Mouse (Mus musculus) midbrain, embryonic 10.5 days (tissue): ENCODE measurements around the gene Atp6v0a1. TPM values are rescaled to one million over a fixed set of nuclear protein-coding genes. Genes with fewer than 3 reads are reported as not detected.
A peak's percentile ranks its signal among the peaks of the same experiment; 100 is the strongest.

Experiments
- DNase-seq: peaks from one replicate; pipeline ENCODE4 v3.0.0-alpha.2; 2017; ENCODE audit warnings: low spot score
- H3K27ac ChIP-seq: fragments of 300-500 bp; sonication (generic); replicated peaks from 2 replicates; pipeline ENCODE4 v1.5.1; 2016; ENCODE audit warnings: mild to moderate bottlenecking
- H3K27me3 ChIP-seq: fragments of 300-500 bp; sonication (generic); 2 replicates; pipeline ENCODE4 v1.6.1; 2016; ENCODE audit warnings: low read depth, mild to moderate bottlenecking; ENCODE audit not compliant: poor library complexity, severe bottlenecking
- H3K36me3 ChIP-seq: fragments of 300-500 bp; sonication (generic); 2 replicates; pipeline ENCODE4 v1.6.1; 2016; ENCODE audit warnings: mild to moderate bottlenecking, moderate library complexity
- H3K4me1 ChIP-seq: fragments of 300-500 bp; sonication (generic); 2 replicates; pipeline ENCODE4 v1.6.1; 2016
- H3K4me3 ChIP-seq: fragments of 300-500 bp; sonication (generic); 2 replicates; pipeline ENCODE4 v1.5.1; 2016; ENCODE audit warnings: mild to moderate bottlenecking, moderate library complexity
- H3K9me3 ChIP-seq: fragments of 300-500 bp; sonication (generic); replicated peaks from 2 replicates; pipeline ENCODE4 v1.6.1; 2016; ENCODE audit warnings: mild to moderate bottlenecking
- WGBS: fragments of 180-500 bp; shearing (Covaris S2); methylation state at CpG from one replicate; pipeline ENCODE4 v1.1.7; 2016; 5-methylcytosine and 5-hydroxymethylcytosine counted together
- polyA plus RNA-seq: library from polyadenylated mRNA; unstranded; fragments of >200 nt; fragmentation: Nextera tagmentation; extraction: Ambion mirVana; gene quantifications from 2 replicates; pipeline ENCODE4 v1.2.1, GENCODE M21; 2016

Atp6v0a1 gene
- polyA plus RNA-seq, 1 experiment from 2014 or later: 33.9 TPM

DNA sequence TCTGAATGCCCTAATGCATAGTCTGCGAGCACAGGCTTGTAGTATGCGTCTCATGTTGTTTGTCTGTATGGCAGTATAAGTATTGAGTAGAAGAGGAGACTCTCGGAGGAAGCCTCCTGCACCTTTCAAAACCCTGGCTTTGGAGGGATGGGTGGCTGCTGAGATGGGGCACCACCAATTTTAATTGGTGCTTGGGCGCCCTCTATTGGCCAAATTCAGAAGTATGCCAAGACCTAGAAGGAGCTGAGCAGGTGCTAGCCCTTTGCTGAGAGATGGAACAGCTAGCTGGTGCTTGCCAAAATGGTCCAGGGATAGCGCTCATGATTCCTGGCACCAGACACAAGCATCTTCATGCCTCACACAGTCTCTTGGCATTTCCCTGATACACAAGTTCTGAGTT is 48.6 kb downstream of the Atp6v0a1 start:
- WGBS: 36% methylated on average over 5 of the region's 5 CpGs
- Histone ChIP-seq H3K27me3 (no peaks in the 10 kb centered on the region), H3K9me3 (no peaks in the 10 kb centered on the region), H3K4me3 (no peak overlapping the region), H3K36me3 (peaks cover 92% of the 10 kb centered on the region), H3K4me1 (peaks cover 17% of the 10 kb centered on the region), H3K27ac (no peak overlapping the region)
- peak; percentile 72 for DNase-seq

DNA sequence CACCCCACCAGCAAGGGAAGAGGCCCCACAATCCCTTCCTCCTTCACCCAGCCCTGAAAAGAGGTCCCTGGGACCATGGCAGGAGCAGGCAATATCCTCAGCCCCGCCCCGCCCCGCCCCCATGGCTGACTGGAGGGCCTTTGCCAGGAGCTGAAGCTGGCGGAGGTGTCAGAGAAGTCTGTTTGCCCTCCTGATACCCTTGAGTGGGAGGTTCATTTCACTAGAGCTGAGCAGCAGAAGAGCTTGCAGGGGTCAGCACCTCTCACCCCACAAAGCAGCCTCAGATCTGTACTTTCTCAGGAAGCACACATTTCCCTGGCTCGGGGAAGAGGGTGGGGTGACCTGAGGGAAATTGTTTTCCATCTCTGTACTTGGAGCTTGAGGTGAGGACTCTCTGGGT is 49.5 kb downstream of the Atp6v0a1 start:
- no peak overlapping the region for H3K27ac ChIP-seq
- 74% methylated on average over 5 of the region's 5 CpGs for WGBS
- H3K36me3 ChIP-seq: peaks cover 92% of the 10 kb centered on the region
- H3K27me3 ChIP-seq: no peaks in the 10 kb centered on the region
- H3K4me1 ChIP-seq: peaks cover 26% of the 10 kb centered on the region
- H3K9me3 ChIP-seq: no peaks in the 10 kb centered on the region
- no peak for DNase-seq
- no peak overlapping the region for H3K4me3 ChIP-seq

DNA sequence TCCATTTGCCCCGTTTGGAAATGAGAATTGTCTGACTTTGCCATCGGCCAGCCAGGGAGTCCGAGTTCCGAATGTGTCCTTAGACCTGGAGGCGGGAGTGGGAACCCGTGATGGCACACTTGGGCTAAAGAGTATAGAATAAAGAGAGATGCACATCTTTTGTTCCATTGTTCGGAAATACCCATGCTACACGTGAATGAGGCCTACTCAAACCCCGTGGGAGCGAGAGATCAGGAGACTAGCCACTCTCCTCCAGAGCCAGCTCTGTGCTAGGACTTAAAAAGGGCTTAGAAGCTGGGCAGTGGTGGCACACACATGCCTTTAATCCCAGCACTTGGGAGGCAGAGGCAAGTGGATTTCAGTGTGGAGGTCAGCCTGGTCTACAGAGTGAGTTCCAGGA is 50.2 kb downstream of the Atp6v0a1 start:
- H3K9me3 ChIP-seq: no peaks in the 10 kb centered on the region
- no peaks in the 10 kb centered on the region for H3K27me3 ChIP-seq
- 81% methylated on average over 10 of the region's 10 CpGs for WGBS
- peaks cover 29% of the 10 kb centered on the region for H3K4me1 ChIP-seq
- H3K36me3 ChIP-seq: peaks cover 90% of the 10 kb centered on the region
- DNase-seq: no peak
- no peak overlapping the region; the same call in 1 of the 2 replicates for H3K27ac ChIP-seq
- H3K4me3 ChIP-seq: no peak overlapping the region

DNA sequence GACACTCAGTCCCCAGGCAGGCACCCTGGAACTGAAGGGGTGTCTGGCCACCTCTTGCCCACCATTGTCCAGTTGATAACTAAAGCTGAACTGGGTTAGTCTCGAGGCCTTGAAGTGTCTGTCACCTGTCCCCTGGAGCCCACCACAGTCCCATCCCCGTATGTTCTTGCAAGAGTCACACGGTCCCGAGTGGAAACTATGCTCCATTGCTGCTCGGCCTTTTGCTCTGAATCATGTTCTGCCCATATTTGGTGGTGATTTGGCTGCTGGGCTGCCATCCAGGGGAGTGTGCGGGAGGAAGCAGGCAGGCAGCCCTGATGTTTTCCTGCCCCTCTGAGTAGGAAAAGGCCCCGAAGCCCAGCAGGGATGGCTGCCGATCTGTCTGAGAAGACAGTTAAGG is 50.9 kb downstream of the Atp6v0a1 start:
- peaks cover 29% of the 10 kb centered on the region for H3K4me1 ChIP-seq
- H3K27me3 ChIP-seq: no peaks in the 10 kb centered on the region
- H3K9me3 ChIP-seq: no peaks in the 10 kb centered on the region
- 0 out of 2 replicates have a peak overlapping the region, but pooled peaks have one; percentile 20 for H3K27ac ChIP-seq
- peaks cover 83% of the 10 kb centered on the region for H3K36me3 ChIP-seq
- no peak for DNase-seq
- no peak overlapping the region for H3K4me3 ChIP-seq
- WGBS: 74% methylated on average over 8 of the region's 8 CpGs

DNA sequence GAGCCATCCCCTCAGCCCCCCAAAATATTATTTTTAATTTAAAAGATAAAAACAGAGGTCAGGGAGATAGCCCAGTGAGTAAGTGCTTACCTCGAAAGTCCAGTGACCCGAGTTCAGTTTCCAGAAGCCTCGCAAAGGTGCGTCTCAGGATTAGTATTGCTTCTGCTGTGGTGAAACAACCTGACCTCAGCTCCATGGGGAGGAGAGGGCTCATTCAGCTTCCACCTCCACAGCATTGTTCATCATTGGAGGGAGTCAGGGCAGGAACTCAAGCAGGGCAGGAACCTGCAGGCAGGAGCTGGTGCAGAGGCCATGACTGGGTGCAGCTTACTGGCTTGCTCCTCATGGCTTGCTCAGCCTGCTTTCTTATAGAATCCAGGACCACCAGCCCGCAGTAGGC is 51.8 kb downstream of the Atp6v0a1 start:
- peaks cover 74% of the 10 kb centered on the region for H3K36me3 ChIP-seq
- no peaks in the 10 kb centered on the region for H3K27me3 ChIP-seq
- WGBS: 96% methylated on average over 5 of the region's 5 CpGs
- no peak for DNase-seq
- no peaks in the 10 kb centered on the region for H3K9me3 ChIP-seq
- peaks cover 30% of the 10 kb centered on the region for H3K4me1 ChIP-seq
- H3K4me3 ChIP-seq: no peak overlapping the region
- no peak overlapping the region for H3K27ac ChIP-seq

DNA sequence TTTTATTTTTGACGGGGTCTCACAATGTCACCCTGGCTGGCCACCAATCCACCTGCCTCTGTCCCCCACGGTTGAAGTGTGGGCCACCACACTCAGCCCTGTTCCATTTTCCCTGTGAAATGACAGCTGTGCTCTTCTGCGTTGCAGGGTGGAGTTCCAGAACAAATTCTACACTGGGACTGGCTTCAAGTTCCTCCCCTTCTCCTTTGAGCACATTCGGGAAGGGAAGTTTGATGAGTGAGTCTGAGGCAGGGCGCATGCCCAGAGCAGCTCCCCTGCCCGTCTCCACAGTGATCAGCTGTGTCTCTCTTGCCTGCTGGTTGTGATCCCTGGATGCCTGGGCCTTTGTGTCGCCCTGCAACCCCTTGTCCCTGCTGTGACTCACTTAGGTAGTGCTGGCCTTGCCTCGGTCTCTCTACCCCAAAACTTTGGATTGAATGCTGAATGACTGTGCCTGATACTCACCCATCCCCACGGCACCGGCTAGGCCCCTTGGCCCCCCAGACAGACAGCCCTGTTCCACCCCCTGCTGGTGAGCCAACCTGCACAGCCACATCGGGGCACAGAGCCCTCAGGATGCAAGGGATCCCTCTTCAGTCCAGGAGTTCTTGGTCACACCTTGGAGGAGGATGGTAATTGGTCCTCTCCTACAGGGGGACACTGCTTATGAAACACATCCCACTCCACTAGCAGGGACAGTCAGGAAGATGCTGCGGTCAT is 53.1 kb downstream of the Atp6v0a1 start:
- Histone ChIP-seq H3K4me1 (peaks cover 41% of the 10 kb centered on the region), H3K9me3 (no peaks in the 10 kb centered on the region), H3K27ac (no peak overlapping the region), H3K4me3 (no peak overlapping the region), H3K27me3 (no peaks in the 10 kb centered on the region), H3K36me3 (peaks cover 61% of the 10 kb centered on the region)
- DNase-seq: no peak
- 75% methylated on average over 12 of the region's 12 CpGs for WGBS

DNA sequence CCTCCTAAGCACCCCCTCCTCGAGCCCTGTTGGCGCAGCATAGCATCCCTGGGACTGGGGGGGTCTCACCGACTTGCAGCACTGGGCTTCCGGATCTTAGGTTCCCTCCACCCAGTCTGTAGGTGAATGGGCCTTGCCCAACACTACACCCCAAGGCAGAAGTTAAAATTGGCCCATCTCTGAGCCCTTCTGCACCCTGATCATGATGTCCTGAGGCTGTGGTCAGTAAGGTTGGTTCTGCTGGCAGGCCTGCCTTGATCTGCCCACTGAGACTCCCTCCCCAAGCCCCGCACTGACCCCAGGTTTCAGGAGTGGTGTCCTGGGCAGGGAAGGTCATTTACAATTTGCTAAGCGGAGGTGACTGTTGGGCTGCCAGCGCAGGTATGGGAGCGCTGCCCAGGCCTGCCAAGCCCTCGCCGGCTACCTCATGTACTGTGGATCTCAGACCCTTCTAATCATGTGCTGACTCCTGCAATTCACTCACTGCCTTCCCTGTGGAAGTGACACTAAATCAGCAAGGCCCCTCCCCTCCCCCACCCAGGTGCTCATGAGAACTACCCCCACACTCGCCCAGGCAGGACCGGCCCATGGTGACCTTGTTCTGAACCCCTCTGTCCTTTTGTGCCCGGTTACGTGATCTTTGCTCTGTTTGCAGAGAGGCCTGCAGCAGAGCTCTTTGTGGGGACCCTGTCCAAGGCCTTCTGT is 53.9 kb downstream of the Atp6v0a1 start:
- no peak overlapping the region for H3K4me3 ChIP-seq
- peaks cover 8% of the 10 kb centered on the region; the same call in 1 of the 2 replicates for H3K27me3 ChIP-seq
- DNase-seq: no peak
- peaks cover 41% of the 10 kb centered on the region for H3K4me1 ChIP-seq
- WGBS: 86% methylated on average over 14 of the region's 14 CpGs
- peak overlapping the region; percentile 49 for H3K27ac ChIP-seq
- peaks cover 59% of the 10 kb centered on the region for H3K36me3 ChIP-seq
- H3K9me3 ChIP-seq: no peaks in the 10 kb centered on the region

DNA sequence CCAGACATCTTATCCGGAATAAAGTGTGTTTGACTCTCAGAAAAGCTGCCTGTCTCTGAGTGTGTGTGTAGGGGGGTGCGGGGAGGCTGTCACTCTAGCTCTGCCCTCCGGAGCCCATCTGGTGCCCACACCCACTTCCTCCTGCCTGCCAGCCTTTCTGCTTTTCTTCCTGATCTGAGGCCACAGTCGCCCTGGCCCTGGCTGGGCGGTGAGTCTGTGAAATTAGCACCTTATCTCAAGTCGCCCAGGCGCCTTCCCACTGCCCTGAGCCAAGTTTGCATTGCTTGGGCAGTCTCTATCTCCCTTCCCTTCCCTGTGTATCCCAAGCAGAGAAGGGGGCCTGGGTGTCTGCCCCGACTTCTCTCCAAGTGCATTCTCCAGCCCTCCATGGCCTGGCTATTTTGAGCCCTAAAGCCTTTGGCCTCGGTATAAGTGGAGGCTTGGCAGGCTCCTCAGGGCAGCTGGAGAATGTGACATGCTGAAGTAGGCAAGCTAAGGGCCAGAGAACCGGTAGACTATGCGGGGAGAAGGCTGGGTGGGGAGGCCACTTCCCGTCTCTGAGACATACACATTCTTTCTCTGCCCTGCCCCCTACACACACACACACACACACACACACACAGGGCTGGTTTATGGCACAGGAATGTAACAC is 54.5 kb downstream of the Atp6v0a1 start:
- no peaks in the 10 kb centered on the region for H3K9me3 ChIP-seq
- no peak for DNase-seq
- no peak overlapping the region for H3K4me3 ChIP-seq
- WGBS: 72% methylated on average over 12 of the region's 12 CpGs
- H3K4me1 ChIP-seq: peaks cover 36% of the 10 kb centered on the region
- H3K27me3 ChIP-seq: peaks cover 15% of the 10 kb centered on the region
- peak overlapping the region; percentile 49 for H3K27ac ChIP-seq
- peaks cover 52% of the 10 kb centered on the region for H3K36me3 ChIP-seq

DNA sequence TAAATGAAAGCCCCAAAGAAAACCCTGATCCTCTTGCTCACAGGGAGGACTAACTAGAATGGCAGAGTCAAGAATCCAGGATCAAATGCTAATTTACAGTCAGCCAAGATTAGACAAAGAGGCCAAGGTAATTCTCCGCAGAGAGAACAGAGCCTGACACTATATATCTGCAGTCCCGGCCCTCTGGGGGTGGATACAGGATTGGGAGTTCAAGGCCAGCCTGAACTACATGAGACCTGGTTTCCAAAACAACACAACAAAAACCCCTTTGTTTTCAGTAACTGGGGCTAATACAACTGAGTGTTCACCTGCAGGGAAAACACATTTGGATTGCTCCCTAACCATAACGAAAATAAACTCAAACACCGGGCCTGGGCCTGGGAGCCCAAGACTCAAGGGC is 55.2 kb downstream of the Atp6v0a1 start:
- H3K4me3 ChIP-seq: no peak overlapping the region
- no peak overlapping the region for H3K27ac ChIP-seq
- WGBS: 87% methylated on average over 4 of the region's 4 CpGs

DNA sequence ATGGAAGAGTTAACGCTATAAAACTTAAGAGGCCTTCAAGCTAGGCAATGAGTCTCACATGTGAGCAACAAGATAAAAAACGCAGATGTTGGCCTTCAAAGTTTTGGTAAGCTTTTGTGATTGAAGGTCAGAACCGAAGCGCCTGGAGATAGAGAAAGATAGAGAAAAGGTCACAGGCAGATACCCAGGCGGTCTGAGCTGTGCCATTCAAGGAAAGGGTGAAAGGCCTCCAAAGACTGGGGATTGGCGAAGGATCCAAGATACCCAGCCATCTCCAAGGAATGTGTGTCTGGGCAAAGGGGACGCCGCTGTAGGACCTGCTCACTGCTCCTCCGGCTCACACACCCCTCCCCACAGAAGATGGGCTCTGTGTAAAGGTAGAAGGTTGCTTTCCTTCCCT is 55.8 kb downstream of the Atp6v0a1 start:
- 93% methylated on average over 9 of the region's 9 CpGs for WGBS
- Histone ChIP-seq H3K4me3 (no peak overlapping the region), H3K9me3 (no peaks in the 10 kb centered on the region), H3K36me3 (peaks cover 40% of the 10 kb centered on the region), H3K27me3 (peaks cover 21% of the 10 kb centered on the region), H3K4me1 (peaks cover 31% of the 10 kb centered on the region), H3K27ac (no peak overlapping the region)
- DNase-seq: no peak

More for the DNA sequence above, 55.2 kb downstream of the Atp6v0a1 start:
- H3K27me3 ChIP-seq: peaks cover 21% of the 10 kb centered on the region
- H3K4me1 ChIP-seq: peaks cover 34% of the 10 kb centered on the region
- peaks cover 46% of the 10 kb centered on the region for H3K36me3 ChIP-seq
- DNase-seq: no peak
- no peaks in the 10 kb centered on the region for H3K9me3 ChIP-seq

DNA sequence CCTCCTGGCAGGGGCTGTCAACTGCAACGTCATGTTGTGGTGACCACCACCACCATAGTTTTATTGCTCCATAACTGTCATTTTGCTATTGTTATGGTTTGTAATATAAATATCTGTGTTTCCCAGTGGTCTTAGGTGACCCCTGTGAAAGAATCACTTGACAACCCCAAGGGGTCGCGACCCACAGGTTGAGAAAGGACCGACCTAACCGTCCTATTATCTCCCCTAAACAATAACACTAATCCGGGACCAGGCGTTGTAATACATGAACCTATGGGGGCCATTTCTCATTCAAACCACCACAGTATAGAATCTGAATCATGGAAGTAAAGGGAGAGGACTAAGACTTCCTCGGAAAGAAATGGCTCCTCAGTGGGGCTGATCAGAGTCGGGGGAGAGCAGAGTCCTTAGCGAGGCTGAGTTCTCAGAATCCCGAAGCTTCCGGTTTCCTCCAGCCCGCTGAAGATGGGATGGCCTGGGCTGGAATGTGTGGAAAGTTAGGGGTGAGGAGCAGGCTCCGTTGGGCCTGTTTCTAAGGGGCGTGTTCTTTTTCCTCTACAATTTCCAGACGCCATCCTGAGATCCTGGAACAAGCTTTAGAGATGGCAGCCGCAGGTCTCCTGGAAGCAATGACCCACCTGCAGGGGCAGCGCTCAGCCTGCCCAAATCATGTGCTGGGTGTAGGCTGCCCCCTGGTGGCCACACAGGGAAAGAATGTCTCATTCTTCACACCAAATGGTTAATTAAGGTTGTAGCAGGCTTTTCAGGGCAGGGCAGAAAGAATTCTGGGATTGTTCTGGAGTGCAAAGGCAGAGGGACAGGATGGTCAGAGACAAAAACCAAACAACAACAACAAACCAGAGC is 57.5 kb downstream of the Atp6v0a1 start:
- H3K4me1 ChIP-seq: peaks cover 43% of the 10 kb centered on the region
- WGBS: 24% methylated on average over 18 of the region's 18 CpGs
- H3K27ac ChIP-seq: peak overlapping the region; percentile 14
- peak; percentile 88 for DNase-seq
- peak overlapping the region; percentile 49 for H3K4me3 ChIP-seq
- peaks cover 24% of the 10 kb centered on the region for H3K36me3 ChIP-seq
- no peaks in the 10 kb centered on the region for H3K9me3 ChIP-seq
- peaks cover 35% of the 10 kb centered on the region for H3K27me3 ChIP-seq
